19 mouse cellular contexts compared by ENCODE assay signal in genomic region chr2:129677664-129678063, GRCm38 (mm10). TPM values are rescaled to one million over a fixed set of nuclear protein-coding genes. Genes with fewer than 3 reads are reported as not detected.
DNase-seq lines count a peak whose midpoint lies in the region; ATAC-seq and TF ChIP-seq lines count a peak whose summit lies in the region.
"Had no signal": no experiment of that assay in that cellular context is flagged by ENCODE, and none has a peak within 500 bp of the region (broad histone marks: within the 10 kb centered on the region; RNA-seq: fewer than 3 reads in every experiment).

No protein-coding gene starts in this region.

- H3K27ac ChIP-seq in forebrain, embryonic 16.5 days (ENCODE audit: low read length): no peak overlapping the region
- H3K27ac ChIP-seq in midbrain, postnatal 0 days (ENCODE audit: low read depth, low read length): 0 out of 2 replicates have a peak overlapping the region, but pooled peaks have one; percentile 4
- H3K27ac ChIP-seq: intestine, embryonic 15.5 days; neural tube, embryonic 12.5 days had no signal

- H3K36me3 ChIP-seq in forebrain, embryonic 16.5 days (ENCODE audit: control insufficient read depth, insufficient read depth): no peaks in the 10 kb centered on the region
- H3K36me3 ChIP-seq in midbrain, postnatal 0 days (ENCODE audit: insufficient read depth, low read length): no peaks in the 10 kb centered on the region
- H3K36me3 ChIP-seq: intestine, embryonic 15.5 days; neural tube, embryonic 12.5 days had no signal

- no peaks in the 10 kb centered on the region for H3K27me3 ChIP-seq in forebrain, embryonic 16.5 days (replicated peaks; ENCODE audit: control insufficient read depth, insufficient read depth, low read length)
- H3K27me3 ChIP-seq in midbrain, postnatal 0 days (ENCODE audit: insufficient read depth, low read length): 0 out of 2 replicates have a peak, but pooled peaks cover 2% of the 10 kb centered on the region
- H3K27me3 ChIP-seq: intestine, embryonic 15.5 days; neural tube, embryonic 12.5 days had no signal

- H3K9ac ChIP-seq in forebrain, embryonic 16.5 days (replicated peaks; ENCODE audit: low read depth, low read length): no peak overlapping the region
- no peak overlapping the region for H3K9ac ChIP-seq in midbrain, postnatal 0 days (replicated peaks; ENCODE audit: low read length, poor library complexity, severe bottlenecking)
- H3K9ac ChIP-seq: intestine, embryonic 15.5 days; neural tube, embryonic 12.5 days had no signal

- intact Hi-C loops in heart, postnatal 25 days (cut with DNase I): loop anchor here (5.0 kb wide), 1 partner anchor 380 kb away; no protein-coding TSS in a partner anchor

- no peaks in the 10 kb centered on the region for H3K4me1 ChIP-seq in forebrain, embryonic 16.5 days (replicated peaks; ENCODE audit: control insufficient read depth, insufficient read depth, low read length)
- peaks cover 4% of the 10 kb centered on the region; the same call in 1 of the 2 replicates for H3K4me1 ChIP-seq in midbrain, postnatal 0 days (ENCODE audit: insufficient read depth, low read length)
- H3K4me1 ChIP-seq: intestine, embryonic 15.5 days; neural tube, embryonic 12.5 days had no signal

- H3K9me3 ChIP-seq in forebrain, embryonic 16.5 days (ENCODE audit: control insufficient read depth, low read length): no peaks in the 10 kb centered on the region
- no peaks in the 10 kb centered on the region for H3K9me3 ChIP-seq in midbrain, postnatal 0 days (ENCODE audit: low read length)
- H3K9me3 ChIP-seq: intestine, embryonic 15.5 days; neural tube, embryonic 12.5 days had no signal

- peak; percentile 61 for ATAC-seq in forebrain, embryonic 16.5 days
- peak; percentile 71; the same call in 1 of the 2 replicates for ATAC-seq in midbrain, postnatal 0 days (ENCODE audit: low FRiP score)
- ATAC-seq: intestine, embryonic 15.5 days had no signal

- no peak overlapping the region for H3K4me3 ChIP-seq in forebrain, embryonic 16.5 days (replicated peaks; ENCODE audit: low read length)
- H3K4me3 ChIP-seq in midbrain, postnatal 0 days (ENCODE audit: low read depth, low read length): no peak overlapping the region
- H3K4me3 ChIP-seq: intestine, embryonic 15.5 days; neural tube, embryonic 12.5 days had no signal

- TF ChIP-seq CTCF in midbrain, postnatal 0 days (IDR thresholded peaks at IDR 0.05): no peak

- WGBS in forebrain, embryonic 16.5 days: 4% methylated on average over 2 of the region's 2 CpGs
- WGBS in midbrain, postnatal 0 days: 10% methylated on average over 2 of the region's 2 CpGs

- H3K4me2 ChIP-seq in forebrain, embryonic 16.5 days (ENCODE audit: low read length): no peak overlapping the region
- H3K4me2 ChIP-seq in midbrain, postnatal 0 days (ENCODE audit: low read depth, low read length, poor library complexity, severe bottlenecking): no peak overlapping the region
- H3K4me2 ChIP-seq: intestine, embryonic 15.5 days; neural tube, embryonic 12.5 days had no signal

- DNase-seq in embryo, embryonic 10 days (ENCODE audit: low spot score): peak; percentile 25
- DNase-seq in embryo, embryonic 9.5 days (ENCODE audit: extremely low spot score): no peak
- peak; percentile 25 for DNase-seq in retina, postnatal 1 day
- DNase-seq in retina, embryonic 14.5 days (ENCODE audit: low spot score): no peak
- peak; percentile 45 for DNase-seq in midbrain, postnatal 0 days (ENCODE audit: low spot score)
- no peak for DNase-seq in gastrocnemius, postnatal 4 days (ENCODE audit: low spot score in 2 of 2)
- no peak for DNase-seq in heart, postnatal 25 days (ENCODE audit: low spot score)
- DNase-seq: adrenal gland, postnatal 14 days; gastrocnemius, postnatal 14 days; liver; right cerebral cortex, adult 18-20 months had no signal

RNA-seq across cellular contexts. Expression of gene Pdyn, which starts 22.0 kb away (rescaled TPM):
- 4.7 and 9.2 TPM in 2 replicates for polyA plus RNA-seq in forebrain, embryonic 16.5 days (2015; fragmentation: Nextera tagmentation; extraction: Ambion mirVana)
- total RNA-seq in midbrain, postnatal 0 days (2014; rRNA removed): 7.2 and 7.6 TPM in 2 replicates
- 22.2 and 24.7 TPM in 2 replicates for polyA plus RNA-seq in midbrain, postnatal 0 days (2015; fragmentation: Nextera tagmentation; extraction: Ambion mirVana)
- not detected for total RNA-seq in gastrocnemius, postnatal 4 days (2021)
- not detected for total RNA-seq in heart, postnatal 25 days (2021)
- total RNA-seq: adrenal gland, postnatal 14 days; common myeloid progenitor, adult 5-6 weeks; gastrocnemius, postnatal 14 days; megakaryocyte-erythroid progenitor cell, adult 5-6 weeks had no signal
- polyA plus RNA-seq: lung, embryonic 16.5 days; stomach, embryonic 14.5 days; urinary bladder, adult 2 months had no signal

Comparison
In these comparisons a context has a peak if more than half of its experiments do, and no peak if none do; other contexts are left out.
1. DNase-seq: peak in embryo, embryonic 10 days (single experiment), retina, postnatal 1 day (single experiment) and midbrain, postnatal 0 days (single experiment); none in embryo, embryonic 9.5 days (single experiment), retina, embryonic 14.5 days (single experiment), gastrocnemius, postnatal 4 days (0 of 2) and heart, postnatal 25 days (single experiment).